Mouse (Mus musculus) megakaryocyte, adult 5-6 weeks (primary cell): ENCODE results near the gene Rexo5. TPM values are rescaled to one million over a fixed set of nuclear protein-coding genes. Genes with fewer than 3 reads are reported as not detected.

ENCODE experiments used
- ATAC-seq: 2 replicates; pipeline ENCODE4 v1.8.0; 2016; ENCODE audit warnings: mild to moderate bottlenecking, inconsistent platforms; ENCODE audit not compliant: poor library complexity, severe bottlenecking
- total RNA-seq, 2 experiments: library from RNA; stranded (forward) in 1 of 2; stranded (reverse) in 1 of 2; fragments of 153-499, 151-499 nt in 1 of 2; fragments of 221-1000, 200-1000 nt in 1 of 2; gene quantifications; 2 replicates each; pipeline versions ENCODE4 v1.2.3 to v1.2.4; 2015 to 2017

The Rexo5 gene
- total RNA-seq, 2 experiments from 2014 or later, result 24.5 to 31.6 TPM

DNA sequence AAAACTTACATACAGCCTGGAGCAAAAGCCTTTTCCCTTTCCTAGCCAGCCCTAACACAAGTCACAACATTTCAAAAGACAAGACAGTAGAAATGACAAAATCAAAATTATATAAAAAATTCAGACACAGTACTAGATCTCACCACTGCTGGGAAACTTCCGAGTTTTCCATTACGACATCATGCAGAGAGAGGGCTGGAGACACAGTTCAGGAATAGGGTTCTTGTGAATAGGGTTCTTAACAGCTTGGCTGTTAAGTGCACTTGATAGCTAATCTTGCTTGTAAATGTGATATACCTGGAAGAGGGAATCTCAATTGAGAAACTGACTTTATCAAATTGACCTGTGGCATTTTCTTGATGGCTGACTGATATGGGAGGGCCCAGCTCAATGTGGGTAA lies 87.4 kb downstream of the Rexo5 start:
- ATAC-seq, result no peak

DNA sequence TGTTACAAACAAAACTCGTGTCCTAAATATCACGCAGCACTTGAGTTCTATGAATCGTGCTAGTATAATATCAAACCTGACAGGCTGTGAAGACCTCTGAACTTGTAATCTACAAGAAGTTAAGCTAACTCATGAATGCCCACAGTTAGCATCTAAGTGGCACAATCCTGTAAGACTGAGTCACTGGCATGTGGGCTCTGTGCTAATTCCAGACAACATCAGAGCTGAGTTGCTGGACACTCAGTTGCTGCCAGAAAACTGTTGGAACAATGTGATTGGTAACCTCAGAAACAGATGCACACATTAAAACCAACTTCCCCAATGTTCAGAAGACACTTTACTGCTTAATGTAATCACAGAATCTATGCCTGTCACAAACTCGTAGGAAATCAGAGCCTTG lies 94.1 kb downstream of the Rexo5 start:
- ATAC-seq, result no peak

DNA sequence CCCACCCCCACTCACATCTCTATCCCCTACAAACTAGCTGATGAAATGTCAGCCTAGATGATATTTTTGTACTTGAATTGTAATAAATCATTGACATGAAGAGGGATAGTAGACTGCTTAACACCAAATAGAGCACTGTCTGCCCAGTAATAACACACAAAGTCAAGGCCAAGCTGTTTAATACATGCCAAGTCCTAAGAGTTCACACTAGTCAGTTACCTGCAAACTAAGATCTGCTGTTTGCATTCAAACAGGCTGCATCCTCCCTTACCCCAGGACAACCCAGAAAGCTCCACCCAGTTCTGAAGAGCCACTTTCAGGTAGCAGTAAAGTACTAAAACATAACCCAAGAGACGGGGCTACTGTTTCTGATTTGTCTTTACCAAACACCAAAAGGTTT lies 98.4 kb downstream of the Rexo5 start:
- ATAC-seq, result no peak

GRCm38 (mm10) chr7:119892742-119893141 lies 98.9 kb downstream of the Rexo5 start:
- no peak for ATAC-seq

DNA sequence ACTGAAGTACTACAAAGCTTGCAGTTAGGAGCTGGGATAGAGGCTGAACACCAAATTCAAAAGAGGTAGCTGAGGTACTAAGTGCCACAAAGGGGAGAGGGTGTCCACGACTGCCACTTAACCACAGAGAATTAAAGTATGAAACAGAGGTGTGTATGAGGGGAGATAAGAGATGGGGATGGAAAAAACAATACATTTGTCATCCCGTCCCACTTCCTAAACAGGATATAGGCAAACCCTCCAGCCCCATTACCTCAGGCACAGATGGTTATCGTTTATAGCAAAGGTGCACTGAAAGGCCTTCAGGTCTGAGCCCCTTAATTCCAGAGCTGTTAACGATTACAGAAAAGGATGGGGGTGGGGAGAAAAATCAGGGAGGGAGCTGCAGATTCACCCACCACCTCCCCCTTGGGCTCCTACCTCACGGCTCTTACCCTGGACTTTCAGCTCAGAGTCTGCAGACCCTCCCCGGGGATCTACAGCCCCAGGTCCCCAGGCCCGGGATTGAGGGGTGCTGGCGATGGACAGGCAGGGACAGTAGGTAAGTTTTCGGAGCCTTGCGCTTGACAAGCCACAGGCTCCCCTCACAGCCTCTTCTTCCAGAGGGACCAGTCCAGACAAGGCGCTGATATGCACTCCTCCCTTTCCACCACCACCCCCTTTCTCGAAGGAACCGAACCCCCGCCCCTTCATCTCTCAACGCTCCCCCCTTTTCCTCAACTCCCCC lies 101.2 kb downstream of the Rexo5 start:
- peak; percentile 2; the same call in 1 of the 2 replicates for ATAC-seq

DNA sequence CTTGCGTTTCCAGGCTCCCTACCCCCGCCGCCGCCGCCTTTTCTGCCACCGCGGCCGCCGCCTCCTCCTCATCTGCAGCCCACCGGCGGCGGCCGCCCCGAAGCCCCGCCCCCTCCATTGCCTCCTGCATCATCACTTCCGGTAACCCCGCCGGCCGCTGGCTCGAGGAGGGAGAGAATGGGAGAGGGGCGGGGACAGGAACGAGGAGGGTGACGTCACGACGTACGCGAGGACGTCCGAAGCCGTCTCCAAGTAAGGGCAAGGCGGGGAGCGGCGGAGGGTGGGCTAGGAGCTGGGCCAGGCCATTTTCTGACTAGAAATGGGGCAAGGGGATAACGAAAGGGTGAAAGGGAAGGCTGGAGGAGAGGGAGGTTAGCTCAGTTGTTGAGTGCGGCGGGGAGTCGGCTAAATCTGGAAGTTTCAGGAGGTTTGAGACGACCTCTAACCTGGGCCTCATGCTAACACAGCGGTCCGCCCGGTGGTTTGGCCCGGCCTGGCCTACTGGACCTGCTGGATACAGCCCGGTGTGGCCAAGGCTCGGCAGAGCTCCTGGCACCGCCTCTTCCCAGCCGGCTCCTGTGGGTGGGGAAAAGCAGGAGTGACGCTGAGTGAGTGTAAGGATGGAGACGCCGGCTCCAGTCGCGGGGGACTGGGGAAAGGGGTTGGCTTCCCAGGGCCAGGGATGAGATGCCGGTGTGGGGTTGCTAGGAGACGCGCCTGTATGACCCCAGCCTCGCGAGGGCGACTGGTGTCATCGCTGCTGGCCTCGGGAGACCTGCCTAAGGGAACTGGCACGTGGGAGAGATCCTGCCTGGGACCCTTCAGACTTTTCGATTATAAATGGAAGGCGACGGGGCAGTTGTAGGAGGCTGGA lies 102.1 kb downstream of the Rexo5 start, which contains the start of the genes Lyrm1 and Dcun1d3:
Gene Lyrm1, plus strand, starts transcription at position 223 of the 874 bp plus-strand sequence.
Gene Dcun1d3, minus strand, starts transcription at position 660 of the 874 bp plus-strand sequence.
- ATAC-seq, result peak; percentile 85

DNA sequence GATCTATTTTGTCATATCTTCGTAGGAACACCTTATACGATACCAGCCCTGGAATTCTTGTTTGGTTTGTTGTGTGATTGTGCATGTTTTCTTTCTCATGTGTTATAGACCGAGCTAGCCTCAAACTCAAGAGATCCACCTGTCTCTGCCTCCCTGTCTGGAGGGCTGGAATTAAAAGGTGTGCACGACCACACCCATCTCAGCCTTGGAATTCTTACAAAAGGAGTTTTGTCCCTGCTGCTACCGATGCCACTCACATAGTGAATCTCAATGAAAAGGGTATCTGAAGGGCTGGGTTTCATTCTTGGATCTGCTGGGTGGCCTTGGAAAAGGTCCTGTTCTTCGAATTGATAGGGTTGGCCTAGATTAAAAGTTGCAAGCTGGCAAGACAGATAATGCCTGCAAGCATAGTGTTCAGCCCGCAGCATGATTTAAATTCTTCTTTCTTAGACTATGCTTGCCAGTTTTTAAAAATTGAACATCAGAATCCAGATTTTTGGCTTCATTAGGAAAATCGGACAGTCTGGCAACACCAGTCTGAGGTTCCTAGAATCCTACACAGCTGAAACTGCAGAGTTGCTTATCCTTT lies 103.8 kb downstream of the Rexo5 start:
- ATAC-seq, result no peak

DNA sequence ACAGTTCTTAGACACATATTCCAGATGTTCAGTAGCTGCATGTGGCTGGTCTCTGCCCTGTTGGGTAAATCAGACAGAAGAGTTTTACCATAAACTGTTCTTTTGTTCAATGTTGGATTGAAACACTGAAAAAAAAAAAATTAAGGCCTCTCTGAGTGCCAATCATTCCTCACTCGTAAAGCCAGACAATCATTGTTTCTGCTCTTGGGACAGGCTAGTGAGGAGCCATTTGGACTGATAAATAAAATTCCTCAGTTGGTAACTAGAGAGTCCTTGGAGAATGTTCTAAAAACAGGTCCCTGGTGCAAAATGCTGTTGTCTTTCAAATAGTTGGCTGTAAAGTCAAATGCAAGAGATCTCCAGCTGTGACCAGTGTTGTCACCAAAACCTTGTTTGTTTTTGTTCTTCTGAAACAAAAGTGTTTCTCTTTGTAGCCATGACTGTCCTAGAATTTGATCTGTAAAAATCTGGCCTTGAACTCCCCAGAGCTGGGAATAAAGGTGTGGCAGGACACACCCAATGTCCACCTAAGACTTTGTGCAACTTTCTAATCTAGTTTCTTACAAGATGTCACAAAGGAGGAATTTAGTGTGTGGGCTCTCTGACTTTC lies 104.5 kb downstream of the Rexo5 start:
- no peak for ATAC-seq

Other genes with a start within 250 kb of the Rexo5 start
- not detected in 2 replicates for gene Acsm2, start 239.7 kb upstream of the Rexo5 start, total RNA-seq (2015)
- gene Acsm2, start 239.7 kb upstream of the Rexo5 start, total RNA-seq (2017), result not detected in 2 replicates
- gene Acsm1, start 187.0 kb upstream of the Rexo5 start, total RNA-seq (2015), result not detected in 2 replicates
- gene Acsm1, start 187.0 kb upstream of the Rexo5 start, total RNA-seq (2017), result not detected in 2 replicates
- gene Acsm4, start 104.0 kb upstream of the Rexo5 start, total RNA-seq (2015), result not detected in 2 replicates
- not detected in 2 replicates for gene Acsm4, start 104.0 kb upstream of the Rexo5 start, total RNA-seq (2017)
- gene Thumpd1, start 73.2 kb upstream of the Rexo5 start, total RNA-seq (2015), result 12.7 and 15.1 TPM in 2 replicates
- 36.2 and 38.1 TPM in 2 replicates for gene Thumpd1, start 73.2 kb upstream of the Rexo5 start, total RNA-seq (2017)
- gene Acsm3, start 33.1 kb upstream of the Rexo5 start, total RNA-seq (2015), result not detected in 2 replicates
- gene Acsm3, start 33.1 kb upstream of the Rexo5 start, total RNA-seq (2017), result 0.20 TPM in 1 of 2 replicates, not detected in the other
- 17.0 and 18.0 TPM in 2 replicates for gene Eri2, start 52 bp downstream of the Rexo5 start, total RNA-seq (2015)
- gene Eri2, start 52 bp downstream of the Rexo5 start, total RNA-seq (2017), result 7.6 and 10.2 TPM in 2 replicates
- gene Lyrm1, start 101.9 kb downstream of the Rexo5 start, total RNA-seq (2015), result 7.9 and 11.0 TPM in 2 replicates
- 10.9 and 11.0 TPM in 2 replicates for gene Lyrm1, start 101.9 kb downstream of the Rexo5 start, total RNA-seq (2017)
- 5.1 and 9.5 TPM in 2 replicates for gene Dcun1d3, start 102.3 kb downstream of the Rexo5 start, total RNA-seq (2015)
- gene Dcun1d3, start 102.3 kb downstream of the Rexo5 start, total RNA-seq (2017), result 8.7 and 10.9 TPM in 2 replicates